Comparison of ENCODE assay signal across 11 mouse cellular contexts in the genomic region with DNA sequence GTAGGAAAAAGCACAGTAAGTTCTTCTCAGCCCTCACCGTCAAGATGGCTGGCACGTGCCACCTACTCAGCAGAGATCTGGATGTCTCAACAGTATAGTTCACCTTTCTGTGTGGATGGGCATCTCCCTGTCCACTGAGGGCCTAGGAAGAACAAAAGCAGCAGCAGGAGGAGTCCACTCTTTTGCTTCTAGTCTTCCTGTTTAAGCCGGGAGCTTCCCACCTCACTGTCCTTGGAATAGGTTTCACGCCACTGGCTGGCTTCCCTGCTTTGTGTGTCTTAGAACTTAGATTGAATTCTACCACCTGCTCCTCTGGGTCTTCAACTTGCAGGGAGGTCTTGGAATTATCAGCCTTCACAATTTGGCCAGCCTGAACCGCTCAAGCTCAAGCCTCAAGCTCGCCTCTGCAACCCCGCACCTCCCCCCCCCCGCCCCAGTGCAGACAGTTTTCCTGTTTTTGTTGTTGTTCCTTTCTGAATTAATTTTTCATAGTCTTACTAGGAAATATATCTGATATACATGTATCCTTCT. TPM values are rescaled to one million over a fixed set of nuclear protein-coding genes. Genes with fewer than 3 reads are reported as not detected.
A peak's percentile ranks its signal among the peaks of the same experiment; 100 is the strongest.
DNase-seq lines count a peak whose midpoint lies in the region; ATAC-seq and TF ChIP-seq lines count a peak whose summit lies in the region.
"Had no signal": no experiment of that assay in that cellular context is flagged by ENCODE, and none has a peak within 500 bp of the region (broad histone marks: within the 10 kb centered on the region; RNA-seq: fewer than 3 reads in every experiment).

No protein-coding gene starts in this region.

- peak; percentile 35 to 38 for DNase-seq in heart, adult 2 months
- DNase-seq in left cerebral cortex, adult 2 months (ENCODE audit: extremely low spot score in 1 of 2, low spot score in 2 of 2), result peak in 1 of 2 experiments; percentile 10
- DNase-seq in left cerebral cortex, postnatal 25 days (ENCODE audit: low spot score in 2 of 2), result no peak
- DNase-seq in heart, postnatal 10 days, result peak; percentile 42 to 50
- DNase-seq in ovary, postnatal 36 days (ENCODE audit: low spot score), result peak; percentile 22
- DNase-seq in liver, embryonic 11.5 days (ENCODE audit: low spot score), result no peak

- TF ChIP-seq CTCF in heart, adult 2 months (IDR thresholded peaks at IDR 0.05), result no peak
- TF ChIP-seq CTCF in left cerebral cortex, adult 2 months (IDR thresholded peaks at IDR 0.05), result no peak

- no peaks in the 10 kb centered on the region for H3K79me2 ChIP-seq in heart, adult 2 months (replicated peaks; ENCODE audit: control insufficient read depth, insufficient read depth, low read length)

- TF ChIP-seq EP300 in heart, adult 2 months (IDR thresholded peaks at IDR 0.05; ENCODE audit: insufficient read depth, low read depth, low read length), result no peak

- H3K9me3 ChIP-seq in heart, embryonic 12.5 days (replicated peaks), result peaks cover 7% of the 10 kb centered on the region; the same call in 1 of the 2 replicates
- H3K9me3 ChIP-seq in liver, embryonic 11.5 days (ENCODE audit: control insufficient read depth, low read length), result no peaks in the 10 kb centered on the region
- H3K9me3 ChIP-seq: embryonic facial prominence, embryonic 15.5 days had no signal

- ATAC-seq in heart, embryonic 12.5 days (ENCODE audit: insufficient number of reproducible peaks, low FRiP score), result no peak
- no peak; the same call in 1 of the 2 replicates for ATAC-seq in frontal cortex, adult (ENCODE audit: low TSS enrichment)
- no peak for ATAC-seq in liver, embryonic 11.5 days (replicated peaks; ENCODE audit: low FRiP score)

- 64% methylated on average over 8 of the region's 8 CpGs for WGBS in heart, adult 2 months
- 76% methylated on average over 8 of the region's 8 CpGs for whole genome bisulfite sequencing in heart, embryonic 12.5 days
- WGBS in liver, embryonic 11.5 days, result 84% methylated on average over 8 of the region's 8 CpGs

- no peak overlapping the region for H3K9ac ChIP-seq in heart, adult 2 months (ENCODE audit: low read depth, low read length)
- no peak overlapping the region for H3K9ac ChIP-seq in heart, embryonic 12.5 days
- H3K9ac ChIP-seq in liver, embryonic 11.5 days (ENCODE audit: low read depth, low read length), result no peak overlapping the region
- H3K9ac ChIP-seq: embryonic facial prominence, embryonic 15.5 days; limb, embryonic 13.5 days had no signal

- no peak for TF ChIP-seq POLR2A in heart, adult 2 months (IDR thresholded peaks at IDR 0.05; ENCODE audit: insufficient read depth, low read depth, low read length)

- no peak overlapping the region for H3K4me3 ChIP-seq in heart, adult 2 months
- no peak overlapping the region for H3K4me3 ChIP-seq in heart, embryonic 12.5 days
- no peak overlapping the region for H3K4me3 ChIP-seq in left cerebral cortex, adult 2 months
- no peak overlapping the region for H3K4me3 ChIP-seq in liver, embryonic 11.5 days (ENCODE audit: low read depth, low read length)
- H3K4me3 ChIP-seq: embryonic facial prominence, embryonic 15.5 days; limb, embryonic 13.5 days had no signal

- H3K36me3 ChIP-seq in heart, adult 2 months (ENCODE audit: control insufficient read depth, insufficient read depth, low read length), result no peaks in the 10 kb centered on the region
- no peaks in the 10 kb centered on the region for H3K36me3 ChIP-seq in heart, embryonic 12.5 days
- no peaks in the 10 kb centered on the region for H3K36me3 ChIP-seq in liver, embryonic 11.5 days (ENCODE audit: control insufficient read depth, insufficient read depth, low read length)
- H3K36me3 ChIP-seq: embryonic facial prominence, embryonic 15.5 days; limb, embryonic 13.5 days had no signal

- peak overlapping the region; percentile 5 for H3K27ac ChIP-seq in heart, adult 2 months
- no peak overlapping the region for H3K27ac ChIP-seq in heart, embryonic 12.5 days (ENCODE audit: poor library complexity, severe bottlenecking)
- peak overlapping the region; percentile 61 for H3K27ac ChIP-seq in left cerebral cortex, adult 2 months
- no peak overlapping the region for H3K27ac ChIP-seq in liver, embryonic 11.5 days (ENCODE audit: low read depth, low read length)
- H3K27ac ChIP-seq: embryonic facial prominence, embryonic 15.5 days; limb, embryonic 13.5 days had no signal

- peaks cover 2% of the 10 kb centered on the region for H3K4me1 ChIP-seq in heart, adult 2 months (ENCODE audit: control insufficient read depth, insufficient read depth, low read length)
- H3K4me1 ChIP-seq in heart, embryonic 12.5 days (replicated peaks), result peaks cover 12% of the 10 kb centered on the region
- no peaks in the 10 kb centered on the region for H3K4me1 ChIP-seq in liver, embryonic 11.5 days (replicated peaks; ENCODE audit: control insufficient read depth, insufficient read depth, low read length)
- H3K4me1 ChIP-seq: embryonic facial prominence, embryonic 15.5 days had no signal

- no peak overlapping the region for H3K4me2 ChIP-seq in heart, embryonic 12.5 days
- H3K4me2 ChIP-seq in liver, embryonic 11.5 days, result no peak overlapping the region
- H3K4me2 ChIP-seq: embryonic facial prominence, embryonic 15.5 days; limb, embryonic 13.5 days had no signal

- intact Hi-C loops in heart, adult 2 months (cut with DNase I), result no loop called here
- intact Hi-C loops in left cerebral cortex, adult 2 months (cut with DNase I), result no loop called here
- intact Hi-C loops in left cerebral cortex, postnatal 25 days (cut with DNase I), result loop anchor here (2.0 kb wide), 1 partner anchor 46 kb away; the partner anchor contains the start of gene Slc39a12
- intact Hi-C loops in heart, postnatal 10 days (cut with DNase I), result no loop called here

- H3K27me3 ChIP-seq in heart, adult 2 months (ENCODE audit: control insufficient read depth, insufficient read depth, low read length), result no peaks in the 10 kb centered on the region
- no peaks in the 10 kb centered on the region for H3K27me3 ChIP-seq in heart, embryonic 12.5 days (replicated peaks)
- no peaks in the 10 kb centered on the region for H3K27me3 ChIP-seq in liver, embryonic 11.5 days (replicated peaks; ENCODE audit: control insufficient read depth, insufficient read depth, low read length)
- H3K27me3 ChIP-seq: embryonic facial prominence, embryonic 15.5 days; limb, embryonic 13.5 days had no signal

RNA-seq across cellular contexts. Expression of gene Slc39a12, which starts 45.7 kb away (rescaled TPM):
- under 1 TPM; 0.08 to 0.32 TPM for total RNA-seq in heart, adult 2 months (2021)
- polyA plus RNA-seq in heart, adult 2 months (2012; rRNA removed), result not detected in 2 replicates
- 0.11 TPM in 1 of 2 replicates, not detected in the other for polyA plus RNA-seq in heart, embryonic 12.5 days (2016; fragmentation: Nextera tagmentation; extraction: Ambion mirVana)
- 10 to 100 TPM; 32.1 to 37.5 TPM for total RNA-seq in left cerebral cortex, adult 2 months (2021)
- total RNA-seq in left cerebral cortex, postnatal 25 days (2021), result 10 to 100 TPM; 37.1 to 45.2 TPM
- total RNA-seq in heart, postnatal 10 days (2021), result not detected
- polyA plus RNA-seq in liver, embryonic 11.5 days (2014; fragmentation: Nextera tagmentation; extraction: Ambion mirVana), result 0.08 TPM in 1 of 2 replicates, not detected in the other
- polyA plus RNA-seq: kidney, embryonic 16.5 days had no signal

Comparison
In these comparisons a context has a peak if more than half of its experiments do, and no peak if none do; other contexts are left out.
1. H3K27ac ChIP-seq: peak in heart, adult 2 months (single experiment) and left cerebral cortex, adult 2 months (single experiment); none in heart, embryonic 12.5 days (single experiment) and liver, embryonic 11.5 days (single experiment).
2. DNase-seq: peak in heart, adult 2 months (2 of 2), heart, postnatal 10 days (2 of 2) and ovary, postnatal 36 days (single experiment); none in left cerebral cortex, postnatal 25 days (0 of 2) and liver, embryonic 11.5 days (single experiment).
3. RNA of gene Slc39a12, which starts 45.7 kb away (total RNA-seq): 37.1 to 45.2 TPM in left cerebral cortex, postnatal 25 days and 32.1 to 37.5 TPM in left cerebral cortex, adult 2 months; 0.08 to 0.32 TPM in heart, adult 2 months and not detected in heart, postnatal 10 days; every median in the first group is over 10 times any median in the second.